Mouse (Mus musculus): ENCODE results near the gene Tjp2.
A peak's percentile ranks its signal among the peaks of the same experiment; 100 is the strongest.

GRCm38 (mm10) chr19:24173608-24174523 is 51.0 kb downstream of the Tjp2 start:
- TF ChIP-seq CEBPB (IDR thresholded peaks at IDR 0.05; ENCODE audit: low read depth) (no peak), CTCF (IDR thresholded peaks at IDR 0.05; ENCODE audit: control insufficient read depth, insufficient read depth, insufficient read length) (peak; percentile 0), USF1 (IDR thresholded peaks at IDR 0.05; ENCODE audit: low read depth) (no peak), MYOG (IDR thresholded peaks at IDR 0.05; ENCODE audit: control insufficient read depth, extremely low read depth, insufficient read length) (no peak)
